Mouse (Mus musculus): ENCODE data around the gene Rimkla. TPM values are rescaled to one million over a fixed set of nuclear protein-coding genes. Genes with fewer than 3 reads are reported as not detected.

Rimkla gene
- polyA plus RNA-seq, 1 experiment = not detected

DNA sequence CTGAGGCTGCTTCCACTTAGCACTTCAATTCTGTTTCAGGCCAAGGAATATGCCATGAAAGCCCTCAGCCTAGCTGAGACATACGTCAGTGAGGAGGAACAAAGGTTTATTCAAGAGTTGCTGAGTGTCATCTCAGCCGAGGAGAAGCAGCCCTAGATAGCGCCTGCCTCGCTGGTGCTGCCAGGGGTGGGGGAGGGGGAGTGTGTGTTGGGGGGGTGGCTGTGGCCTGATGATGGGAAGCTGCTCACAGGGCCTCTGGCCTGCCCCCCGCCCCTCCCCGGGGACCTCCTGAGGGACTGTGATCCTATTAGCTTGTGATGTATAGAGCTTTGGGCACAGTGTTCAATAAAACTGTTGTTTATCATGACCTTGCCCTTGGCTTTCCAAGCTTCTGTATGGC is 38.9 kb downstream of the Rimkla start:
- H3K27ac ChIP-seq (ENCODE audit: insufficient read depth, low read depth, low read length) = no peak overlapping the region
- no peak overlapping the region for H3K4me3 ChIP-seq (ENCODE audit: insufficient read depth, low read length)
- TF ChIP-seq CTCF (IDR thresholded peaks at IDR 0.05; ENCODE audit: low read depth, low read length) = no peak
- no peak for TF ChIP-seq POLR2A (IDR thresholded peaks at IDR 0.05; ENCODE audit: borderline replicate concordance, low read depth, low read length)
- H3K4me1 ChIP-seq (ENCODE audit: control insufficient read depth, insufficient read depth, low read length) = no peaks in the 10 kb centered on the region

GRCm38 (mm10) chr4:119453128-119453527 is 39.3 kb downstream of the Rimkla start:
- Histone ChIP-seq H3K27ac (ENCODE audit: insufficient read depth, low read depth, low read length) (no peak overlapping the region), H3K4me3 (ENCODE audit: insufficient read depth, low read length) (no peak overlapping the region), H3K4me1 (ENCODE audit: control insufficient read depth, insufficient read depth, low read length) (no peaks in the 10 kb centered on the region)
- no peak for TF ChIP-seq POLR2A (IDR thresholded peaks at IDR 0.05; ENCODE audit: borderline replicate concordance, low read depth, low read length)
- TF ChIP-seq CTCF (IDR thresholded peaks at IDR 0.05; ENCODE audit: low read depth, low read length) = no peak

GRCm38 (mm10) chr4:119450436-119450835 is 42.0 kb downstream of the Rimkla start:
- no peak overlapping the region for H3K4me3 ChIP-seq (ENCODE audit: insufficient read depth, low read length)
- H3K4me1 ChIP-seq (ENCODE audit: control insufficient read depth, insufficient read depth, low read length) = no peaks in the 10 kb centered on the region
- no peak overlapping the region for H3K27ac ChIP-seq (ENCODE audit: insufficient read depth, low read depth, low read length)
- no peak for TF ChIP-seq POLR2A (IDR thresholded peaks at IDR 0.05; ENCODE audit: borderline replicate concordance, low read depth, low read length)
- TF ChIP-seq CTCF (IDR thresholded peaks at IDR 0.05; ENCODE audit: low read depth, low read length) = no peak

- Histone ChIP-seq H3K4me3 (ENCODE audit: insufficient read depth, low read length) (no peak overlapping the region), H3K27ac (ENCODE audit: insufficient read depth, low read depth, low read length) (no peak overlapping the region), H3K4me1 (ENCODE audit: control insufficient read depth, insufficient read depth, low read length) (no peaks in the 10 kb centered on the region)
- TF ChIP-seq CTCF (IDR thresholded peaks at IDR 0.05; ENCODE audit: low read depth, low read length) (no peak), POLR2A (IDR thresholded peaks at IDR 0.05; ENCODE audit: borderline replicate concordance, low read depth, low read length) (no peak)
Observed at GRCm38 (mm10) chr4:119447786-119448185, 44.6 kb downstream of the Rimkla start.

DNA sequence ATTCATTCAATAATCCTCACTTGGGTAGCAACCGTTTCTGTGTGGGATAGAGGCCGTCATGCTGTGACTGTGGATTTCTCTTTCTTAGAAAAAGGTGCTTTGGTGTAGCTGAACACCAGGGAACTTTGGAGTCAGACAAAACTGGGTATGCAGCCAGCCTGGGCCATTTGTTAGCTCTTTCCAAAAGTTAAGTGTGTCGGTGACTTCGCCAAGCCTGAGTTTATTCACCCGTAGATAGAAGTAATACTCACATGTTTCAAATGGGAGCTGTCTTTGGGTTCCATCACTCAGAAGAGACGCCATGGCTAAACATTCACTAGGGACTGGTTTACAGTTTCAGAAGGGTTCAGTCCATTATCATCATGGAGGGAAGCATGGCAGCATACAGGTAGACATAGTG is 45.2 kb downstream of the Rimkla start:
- Histone ChIP-seq H3K4me3 (ENCODE audit: insufficient read depth, low read length) (no peak overlapping the region), H3K27ac (ENCODE audit: insufficient read depth, low read depth, low read length) (no peak overlapping the region), H3K4me1 (ENCODE audit: control insufficient read depth, insufficient read depth, low read length) (no peaks in the 10 kb centered on the region)
- TF ChIP-seq CTCF (IDR thresholded peaks at IDR 0.05; ENCODE audit: low read depth, low read length) (no peak), POLR2A (IDR thresholded peaks at IDR 0.05; ENCODE audit: borderline replicate concordance, low read depth, low read length) (no peak)

- no peak overlapping the region for H3K27ac ChIP-seq (ENCODE audit: insufficient read depth, low read depth, low read length)
- H3K4me3 ChIP-seq (ENCODE audit: insufficient read depth, low read length) = no peak overlapping the region
- TF ChIP-seq CTCF (IDR thresholded peaks at IDR 0.05; ENCODE audit: low read depth, low read length) = no peak
- TF ChIP-seq POLR2A (IDR thresholded peaks at IDR 0.05; ENCODE audit: borderline replicate concordance, low read depth, low read length) = no peak
Observed at GRCm38 (mm10) chr4:119442539-119442938, 49.9 kb downstream of the Rimkla start.

GRCm38 (mm10) chr4:119441836-119442235 is 50.6 kb downstream of the Rimkla start:
- TF ChIP-seq POLR2A (IDR thresholded peaks at IDR 0.05; ENCODE audit: borderline replicate concordance, low read depth, low read length) (no peak), CTCF (IDR thresholded peaks at IDR 0.05; ENCODE audit: low read depth, low read length) (no peak)
- Histone ChIP-seq H3K27ac (ENCODE audit: insufficient read depth, low read depth, low read length) (no peak overlapping the region), H3K4me1 (ENCODE audit: control insufficient read depth, insufficient read depth, low read length) (no peaks in the 10 kb centered on the region), H3K4me3 (ENCODE audit: insufficient read depth, low read length) (no peak overlapping the region)

More at GRCm38 (mm10) chr4:119442539-119442938, 49.9 kb downstream of the Rimkla start:
- H3K4me1 ChIP-seq (ENCODE audit: control insufficient read depth, insufficient read depth, low read length) = no peaks in the 10 kb centered on the region

DNA sequence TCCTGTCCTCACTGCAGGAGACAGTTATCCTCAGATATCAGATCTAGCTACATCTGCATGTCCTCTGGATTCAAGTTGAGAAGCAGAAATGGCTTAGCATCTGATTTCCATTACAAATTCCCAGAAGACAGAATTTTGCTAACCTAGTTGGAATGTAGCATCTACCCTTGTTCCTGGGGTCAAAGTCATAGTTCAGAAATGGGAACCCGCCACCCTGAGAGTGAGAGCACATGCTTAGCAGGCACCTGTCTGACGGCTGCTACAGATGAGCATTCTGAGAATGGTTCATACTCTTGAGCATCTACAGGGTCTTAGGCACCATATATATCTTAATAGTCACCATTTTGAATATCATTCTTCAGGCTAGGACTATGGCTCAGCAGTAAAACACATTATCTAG is 54.5 kb downstream of the Rimkla start:
- no peak overlapping the region for H3K4me3 ChIP-seq (ENCODE audit: insufficient read depth, low read length)
- TF ChIP-seq CTCF (IDR thresholded peaks at IDR 0.05; ENCODE audit: low read depth, low read length) = no peak
- no peak overlapping the region for H3K27ac ChIP-seq (ENCODE audit: insufficient read depth, low read depth, low read length)
- H3K4me1 ChIP-seq (ENCODE audit: control insufficient read depth, insufficient read depth, low read length) = no peaks in the 10 kb centered on the region

DNA sequence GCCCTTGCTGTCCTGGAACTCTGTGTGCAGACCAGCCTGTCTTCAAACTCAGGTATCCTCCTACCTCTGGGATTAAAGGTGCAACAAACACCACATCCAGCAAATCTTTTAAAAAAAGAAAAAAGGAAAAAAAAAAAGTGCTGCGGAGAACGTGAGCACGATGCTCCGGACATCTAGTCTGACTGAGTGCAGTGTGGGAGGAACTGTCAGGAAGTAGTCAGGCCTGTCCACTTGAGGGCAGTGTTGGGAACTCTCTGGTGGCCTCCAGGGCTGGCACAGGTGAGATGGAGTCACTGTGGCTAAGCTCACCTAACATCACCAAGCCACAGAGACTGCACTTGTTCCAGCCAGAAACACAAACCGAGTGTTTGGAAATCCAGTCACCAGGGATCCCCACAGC is 61.8 kb downstream of the Rimkla start:
- no peak for TF ChIP-seq POLR2A (IDR thresholded peaks at IDR 0.05; ENCODE audit: borderline replicate concordance, low read depth, low read length)
- TF ChIP-seq CTCF (IDR thresholded peaks at IDR 0.05; ENCODE audit: low read depth, low read length) = peak; percentile 34; the same call in 1 of the 2 replicates
- Histone ChIP-seq H3K4me1 (ENCODE audit: control insufficient read depth, insufficient read depth, low read length) (no peaks in the 10 kb centered on the region), H3K27ac (ENCODE audit: insufficient read depth, low read depth, low read length) (no peak overlapping the region), H3K4me3 (ENCODE audit: insufficient read depth, low read length) (no peak overlapping the region)

GRCm38 (mm10) chr4:119427680-119428079 is 64.7 kb downstream of the Rimkla start:
- Histone ChIP-seq H3K27ac (ENCODE audit: insufficient read depth, low read depth, low read length) (no peak overlapping the region), H3K4me3 (ENCODE audit: insufficient read depth, low read length) (no peak overlapping the region), H3K4me1 (ENCODE audit: control insufficient read depth, insufficient read depth, low read length) (peaks cover 4% of the 10 kb centered on the region)
- TF ChIP-seq POLR2A (IDR thresholded peaks at IDR 0.05; ENCODE audit: borderline replicate concordance, low read depth, low read length) = no peak
- TF ChIP-seq CTCF (IDR thresholded peaks at IDR 0.05; ENCODE audit: low read depth, low read length) = no peak

DNA sequence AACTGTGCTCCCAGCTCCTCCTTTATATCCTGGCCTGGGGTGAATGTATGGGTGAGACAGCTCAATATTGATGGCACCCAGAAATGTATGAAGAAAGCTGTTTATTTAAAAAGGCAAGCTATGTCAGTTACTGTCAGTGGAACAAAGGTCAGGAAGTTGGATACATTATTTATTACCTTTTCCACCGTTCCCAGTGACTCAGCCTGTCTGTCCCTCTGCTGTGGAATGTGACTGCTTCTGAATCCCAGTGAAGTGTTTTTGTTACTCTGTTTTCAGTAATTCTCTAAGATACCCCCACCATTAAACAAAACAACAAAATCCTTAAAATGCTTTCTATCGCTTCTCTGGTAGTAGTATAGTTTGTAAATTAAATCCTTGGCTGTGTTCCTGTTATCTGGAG is 66.8 kb downstream of the Rimkla start:
- peaks cover 9% of the 10 kb centered on the region for H3K4me1 ChIP-seq (ENCODE audit: control insufficient read depth, insufficient read depth, low read length)
- no peak for TF ChIP-seq CTCF (IDR thresholded peaks at IDR 0.05; ENCODE audit: low read depth, low read length)
- TF ChIP-seq POLR2A (IDR thresholded peaks at IDR 0.05; ENCODE audit: borderline replicate concordance, low read depth, low read length) = no peak
- H3K4me3 ChIP-seq (ENCODE audit: insufficient read depth, low read length) = no peak overlapping the region
- no peak overlapping the region for H3K27ac ChIP-seq (ENCODE audit: insufficient read depth, low read depth, low read length)
